Mouse (Mus musculus): ENCODE measurements around the gene Zfp410.
A peak's percentile ranks its signal among the peaks of the same experiment; 100 is the strongest.

Gene Zfp410

DNA sequence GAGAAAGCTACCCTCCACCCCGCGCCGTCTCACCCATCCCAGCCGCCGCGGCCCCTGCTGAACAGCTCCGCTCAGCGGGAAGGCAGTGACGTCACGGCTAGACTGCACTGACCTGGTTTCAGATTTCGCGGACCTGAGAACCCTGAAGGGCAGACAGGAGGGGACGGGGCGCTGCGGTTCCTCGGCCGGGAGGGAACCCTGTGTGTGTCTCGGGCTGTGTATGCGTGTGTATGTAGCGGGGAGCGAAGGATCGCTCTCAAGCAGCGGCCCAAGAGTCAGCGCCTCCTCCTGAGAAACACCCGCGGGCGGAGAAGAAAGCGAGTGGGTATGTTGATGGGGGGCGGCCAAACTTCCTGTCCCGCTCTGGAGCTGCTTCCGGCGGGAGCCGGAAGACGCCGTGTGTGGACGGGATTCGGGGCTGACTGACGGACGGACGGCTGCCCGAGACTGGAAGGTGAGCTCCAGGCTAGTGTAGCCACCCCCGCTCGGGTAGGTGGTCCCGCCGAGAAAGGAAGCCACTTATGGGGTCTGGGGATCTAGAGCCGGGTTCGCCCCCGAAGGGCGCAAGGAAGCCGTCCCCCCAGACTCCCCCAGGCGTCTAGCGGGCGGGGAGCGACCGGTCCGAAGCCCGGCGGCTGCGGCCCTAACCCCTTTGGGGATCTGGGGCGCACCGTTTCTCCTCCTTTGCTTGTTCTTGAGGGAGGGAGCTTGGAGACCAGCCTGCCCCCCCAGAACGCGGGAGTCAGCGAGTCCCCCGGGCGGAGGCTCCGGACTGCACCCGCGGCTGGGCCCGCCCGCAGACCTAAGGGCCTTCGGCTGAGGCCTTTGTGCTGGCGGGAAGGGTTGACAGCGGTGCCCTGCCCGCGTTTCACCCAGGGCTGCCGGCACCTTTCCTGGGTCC lies at the start of gene Zfp410:
Gene Zfp410 (plus strand): TSS at position 132 of the 901 bp plus-strand sequence.
- peak within 1 kb of the TSS; percentile 98 for H3K4me3 ChIP-seq (replicated peaks; ENCODE audit: low read length)
- no peaks in the 10 kb centered on the region for H3K36me3 ChIP-seq (ENCODE audit: insufficient read depth, low read length)
- TF ChIP-seq CTCF (conservative IDR thresholded peaks at IDR 0.05; ENCODE audit: low read length) (no peak), NANOG (IDR thresholded peaks at IDR 0.05; ENCODE audit: borderline replicate concordance, low read length) (no peak), POU5F1 (IDR thresholded peaks at IDR 0.05; ENCODE audit: borderline replicate concordance, low read length) (no peak)

DNA sequence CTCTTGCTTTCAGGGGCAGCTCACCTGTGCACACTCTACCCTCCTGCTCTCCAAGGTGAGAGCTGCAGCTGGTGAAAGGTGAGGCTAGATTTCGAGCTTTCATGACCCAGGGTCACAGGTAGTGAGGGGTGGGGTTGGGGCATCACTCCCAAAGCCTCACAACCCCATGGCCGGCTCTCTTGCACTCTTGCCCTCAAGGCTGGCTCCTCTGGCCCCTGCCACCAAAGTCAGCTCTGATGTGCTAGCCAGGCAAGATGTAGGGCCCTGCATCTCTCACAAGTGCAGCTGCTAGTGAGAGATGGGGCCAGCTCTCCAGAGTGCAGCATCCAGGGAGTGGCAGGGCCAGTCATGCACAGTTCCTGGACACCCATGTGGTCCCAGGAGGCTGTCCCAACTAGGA lies 49.4 kb upstream of the Zfp410 start:
- Histone ChIP-seq H3K4me3 (replicated peaks; ENCODE audit: low read length) (no peak overlapping the region), H3K36me3 (ENCODE audit: insufficient read depth, low read length) (no peaks in the 10 kb centered on the region), H3K27me3 (ENCODE audit: insufficient read depth, low read length) (peaks cover 4% of the 10 kb centered on the region; the same call in 1 of the 2 replicates), H3K9me3 (ENCODE audit: low read length) (no peaks in the 10 kb centered on the region), H3K4me1 (replicated peaks; ENCODE audit: low read depth, low read length) (0 out of 2 replicates have a peak, but pooled peaks cover 5% of the 10 kb centered on the region)
- TF ChIP-seq NANOG (IDR thresholded peaks at IDR 0.05; ENCODE audit: borderline replicate concordance, low read length) (no peak), POU5F1 (IDR thresholded peaks at IDR 0.05; ENCODE audit: borderline replicate concordance, low read length) (no peak), CTCF (conservative IDR thresholded peaks at IDR 0.05; ENCODE audit: low read length) (no peak)

More for the DNA sequence above, at the start of gene Zfp410:
- peaks cover 18% of the 10 kb centered on the region for H3K4me1 ChIP-seq (replicated peaks; ENCODE audit: low read depth, low read length)
- no peaks in the 10 kb centered on the region for H3K9me3 ChIP-seq (ENCODE audit: low read length)
- no peaks in the 10 kb centered on the region for H3K27me3 ChIP-seq (ENCODE audit: insufficient read depth, low read length)

DNA sequence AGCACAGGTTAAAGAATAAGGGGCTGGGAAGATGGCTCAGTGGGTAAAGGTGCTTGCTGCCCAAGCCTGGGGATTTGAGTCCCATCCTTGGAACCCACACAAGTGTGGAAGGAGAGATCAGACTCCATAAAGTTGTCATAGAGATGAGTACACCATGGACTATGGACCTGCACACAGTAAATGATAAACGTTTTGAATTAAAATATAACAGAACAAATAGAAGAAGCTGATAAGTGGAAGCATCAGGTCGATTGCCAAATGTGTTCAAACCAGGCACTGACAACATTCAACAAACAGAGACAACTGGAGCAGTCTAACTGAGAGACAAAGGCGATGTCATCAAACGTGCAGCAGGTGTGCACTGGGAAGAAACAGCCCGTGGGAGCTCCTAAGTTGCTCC lies 43.3 kb upstream of the Zfp410 start:
- H3K36me3 ChIP-seq (ENCODE audit: insufficient read depth, low read length), result no peaks in the 10 kb centered on the region
- H3K4me3 ChIP-seq (replicated peaks; ENCODE audit: low read length), result no peak overlapping the region
- TF ChIP-seq POU5F1 (IDR thresholded peaks at IDR 0.05; ENCODE audit: borderline replicate concordance, low read length) (no peak), CTCF (conservative IDR thresholded peaks at IDR 0.05; ENCODE audit: low read length) (no peak), NANOG (IDR thresholded peaks at IDR 0.05; ENCODE audit: borderline replicate concordance, low read length) (no peak)
- H3K27me3 ChIP-seq (ENCODE audit: insufficient read depth, low read length), result no peaks in the 10 kb centered on the region
- H3K4me1 ChIP-seq (replicated peaks; ENCODE audit: low read depth, low read length), result peaks cover 17% of the 10 kb centered on the region
- H3K9me3 ChIP-seq (ENCODE audit: low read length), result peaks cover 4% of the 10 kb centered on the region; the same call in 1 of the 2 replicates

DNA sequence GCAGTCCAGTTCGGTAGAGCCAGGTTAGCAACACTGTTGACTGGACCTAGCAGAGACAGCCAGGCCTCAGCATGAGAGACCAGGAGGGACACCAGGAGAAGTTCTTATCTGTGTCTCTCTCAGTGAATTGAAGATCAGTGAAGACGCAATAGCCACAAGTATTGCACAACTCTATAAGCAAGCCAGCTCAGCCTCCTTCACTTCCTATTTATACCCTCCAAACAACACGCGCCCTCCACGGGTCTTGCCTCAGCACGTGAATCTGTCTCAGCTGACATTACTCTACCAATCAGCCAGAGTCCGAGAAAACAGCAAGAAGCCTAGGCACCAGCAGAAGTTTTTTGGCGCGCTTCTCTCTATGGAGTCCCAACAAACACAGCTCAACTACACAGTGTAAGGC lies 41.4 kb upstream of the Zfp410 start:
- TF ChIP-seq POU5F1 (IDR thresholded peaks at IDR 0.05; ENCODE audit: borderline replicate concordance, low read length) (no peak), NANOG (IDR thresholded peaks at IDR 0.05; ENCODE audit: borderline replicate concordance, low read length) (no peak), CTCF (conservative IDR thresholded peaks at IDR 0.05; ENCODE audit: low read length) (no peak)
- Histone ChIP-seq H3K36me3 (ENCODE audit: insufficient read depth, low read length) (no peaks in the 10 kb centered on the region), H3K4me1 (replicated peaks; ENCODE audit: low read depth, low read length) (peaks cover 17% of the 10 kb centered on the region), H3K9me3 (ENCODE audit: low read length) (peaks cover 4% of the 10 kb centered on the region; the same call in 1 of the 2 replicates), H3K4me3 (replicated peaks; ENCODE audit: low read length) (no peak overlapping the region), H3K27me3 (ENCODE audit: insufficient read depth, low read length) (no peaks in the 10 kb centered on the region)

DNA sequence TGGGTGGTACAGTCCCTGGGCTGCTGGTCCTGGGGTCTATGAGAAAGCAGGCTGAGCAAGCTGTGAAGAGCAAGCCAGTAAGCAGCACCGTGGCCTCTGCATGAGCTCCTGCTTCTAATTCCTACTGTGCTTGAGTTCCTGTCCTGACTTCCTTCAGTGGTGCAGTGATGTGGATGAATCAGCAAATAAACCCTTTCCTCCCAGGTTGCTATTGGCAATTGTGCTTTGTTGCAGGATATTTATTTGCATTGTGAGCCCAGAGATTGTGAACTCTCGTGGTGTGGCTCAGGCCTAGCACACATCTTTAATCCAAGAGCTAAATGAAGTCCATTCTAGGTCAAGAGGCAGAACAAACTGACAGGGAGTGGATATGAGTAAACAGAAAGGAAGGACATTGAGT lies 40.4 kb upstream of the Zfp410 start:
- Histone ChIP-seq H3K36me3 (ENCODE audit: insufficient read depth, low read length) (no peaks in the 10 kb centered on the region), H3K4me3 (replicated peaks; ENCODE audit: low read length) (no peak overlapping the region), H3K27me3 (ENCODE audit: insufficient read depth, low read length) (no peaks in the 10 kb centered on the region), H3K9me3 (ENCODE audit: low read length) (peaks cover 4% of the 10 kb centered on the region; the same call in 1 of the 2 replicates), H3K4me1 (replicated peaks; ENCODE audit: low read depth, low read length) (peaks cover 17% of the 10 kb centered on the region)
- TF ChIP-seq NANOG (IDR thresholded peaks at IDR 0.05; ENCODE audit: borderline replicate concordance, low read length), result no peak
- TF ChIP-seq POU5F1 (IDR thresholded peaks at IDR 0.05; ENCODE audit: borderline replicate concordance, low read length), result no peak
- TF ChIP-seq CTCF (conservative IDR thresholded peaks at IDR 0.05; ENCODE audit: low read length), result no peak

DNA sequence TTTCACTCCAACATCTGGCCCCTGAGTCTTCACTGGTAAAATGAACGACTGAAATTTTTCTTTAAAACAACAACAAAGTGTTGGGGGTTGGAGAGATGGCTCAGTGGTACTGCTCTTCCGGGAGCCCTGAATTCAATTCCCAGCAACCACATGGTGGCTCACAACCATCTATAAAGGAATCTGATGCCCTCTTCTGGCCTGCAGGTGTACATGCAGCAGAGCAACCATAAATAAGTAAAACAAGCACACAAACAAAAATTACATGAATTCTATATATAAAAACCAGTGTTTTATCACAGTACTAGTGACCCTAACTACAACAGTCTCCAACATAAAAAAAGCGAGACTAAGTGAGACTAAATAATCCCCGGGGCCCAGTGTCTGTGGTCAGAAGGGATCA lies 39.9 kb upstream of the Zfp410 start:
- Histone ChIP-seq H3K4me1 (replicated peaks; ENCODE audit: low read depth, low read length) (peaks cover 17% of the 10 kb centered on the region), H3K27me3 (ENCODE audit: insufficient read depth, low read length) (peaks cover 2% of the 10 kb centered on the region; the same call in 1 of the 2 replicates), H3K4me3 (replicated peaks; ENCODE audit: low read length) (no peak overlapping the region), H3K9me3 (ENCODE audit: low read length) (peaks cover 4% of the 10 kb centered on the region; the same call in 1 of the 2 replicates), H3K36me3 (ENCODE audit: insufficient read depth, low read length) (no peaks in the 10 kb centered on the region)
- peak; percentile 42 for TF ChIP-seq CTCF (conservative IDR thresholded peaks at IDR 0.05; ENCODE audit: low read length)
- TF ChIP-seq POU5F1 (IDR thresholded peaks at IDR 0.05; ENCODE audit: borderline replicate concordance, low read length), result no peak

DNA sequence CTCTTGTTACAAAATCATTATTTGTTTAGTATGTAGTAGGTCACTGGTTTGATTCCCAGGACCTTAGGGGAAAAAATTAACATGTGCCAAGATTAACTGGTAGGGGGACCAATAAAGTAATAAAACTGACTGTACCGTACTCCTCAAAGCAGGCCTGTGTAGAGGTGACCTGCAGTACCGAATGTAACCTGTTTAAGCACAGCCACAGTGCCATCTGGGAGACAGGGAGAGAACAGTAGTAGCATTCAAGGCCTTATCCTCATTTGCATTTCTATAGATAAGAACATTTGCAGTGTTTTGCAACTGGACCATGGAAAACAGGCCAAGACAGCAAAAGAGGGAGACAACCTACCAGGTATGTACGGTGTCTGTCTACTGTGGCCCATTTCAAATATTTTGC lies 38.8 kb upstream of the Zfp410 start:
- TF ChIP-seq NANOG (IDR thresholded peaks at IDR 0.05; ENCODE audit: borderline replicate concordance, low read length) (no peak), POU5F1 (IDR thresholded peaks at IDR 0.05; ENCODE audit: borderline replicate concordance, low read length) (no peak), CTCF (conservative IDR thresholded peaks at IDR 0.05; ENCODE audit: low read length) (0 out of 2 replicates have a peak, but pooled peaks have one; percentile 12)
- H3K27me3 ChIP-seq (ENCODE audit: insufficient read depth, low read length), result peaks cover 4% of the 10 kb centered on the region; the same call in 1 of the 2 replicates
- H3K4me1 ChIP-seq (replicated peaks; ENCODE audit: low read depth, low read length), result peaks cover 17% of the 10 kb centered on the region
- H3K36me3 ChIP-seq (ENCODE audit: insufficient read depth, low read length), result no peaks in the 10 kb centered on the region
- no peak overlapping the region for H3K4me3 ChIP-seq (replicated peaks; ENCODE audit: low read length)
- H3K9me3 ChIP-seq (ENCODE audit: low read length), result peaks cover 4% of the 10 kb centered on the region; the same call in 1 of the 2 replicates

DNA sequence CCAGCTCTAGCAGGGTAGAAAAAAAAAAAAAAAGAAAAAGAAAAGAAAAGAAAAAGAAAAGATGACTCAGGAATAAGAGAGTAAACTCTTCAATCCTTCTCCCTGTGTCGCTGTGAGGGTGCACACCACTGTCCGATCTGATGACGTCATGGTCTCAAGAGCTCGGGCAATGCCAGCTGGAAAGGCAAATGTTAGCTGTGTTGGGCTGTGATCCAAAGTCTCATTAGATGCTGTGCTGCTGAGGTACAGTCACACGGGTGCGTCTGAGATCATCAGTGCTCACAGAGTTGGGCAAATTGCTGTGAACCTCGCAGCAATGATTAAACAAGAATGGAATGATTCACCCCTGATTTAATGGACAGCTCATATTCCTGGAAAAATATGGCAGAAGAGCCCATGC lies 37.8 kb upstream of the Zfp410 start:
- peaks cover 17% of the 10 kb centered on the region for H3K4me1 ChIP-seq (replicated peaks; ENCODE audit: low read depth, low read length)
- H3K27me3 ChIP-seq (ENCODE audit: insufficient read depth, low read length), result peaks cover 4% of the 10 kb centered on the region; the same call in 1 of the 2 replicates
- TF ChIP-seq POU5F1 (IDR thresholded peaks at IDR 0.05; ENCODE audit: borderline replicate concordance, low read length) (no peak), NANOG (IDR thresholded peaks at IDR 0.05; ENCODE audit: borderline replicate concordance, low read length) (no peak), CTCF (conservative IDR thresholded peaks at IDR 0.05; ENCODE audit: low read length) (no peak)
- H3K9me3 ChIP-seq (ENCODE audit: low read length), result peaks cover 4% of the 10 kb centered on the region; the same call in 1 of the 2 replicates
- H3K36me3 ChIP-seq (ENCODE audit: insufficient read depth, low read length), result no peaks in the 10 kb centered on the region
- no peak overlapping the region for H3K4me3 ChIP-seq (replicated peaks; ENCODE audit: low read length)
